Mouse (Mus musculus) MEL (cell line): ENCODE measurements at regions not wholly inside any gene's neighbourhood (a gene's known extent, or its start where the extent isn't known, plus 50 kb on each side); places are given as distances from the start of the nearest gene placed in this dataset.

Experiments used
- DNase-seq: peaks from one replicate; pipeline ENCODE4 v3.0.0; 2011; ENCODE audit warnings: low read depth, low spot score
- H3K27ac ChIP-seq: 2 replicates; pipeline ENCODE4 v1.5.1; 2012; ENCODE audit warnings: low read depth, mild to moderate bottlenecking, control low read depth, low read length, moderate library complexity; ENCODE audit not compliant: control insufficient read depth
- H3K27me3 ChIP-seq, 2 experiments: fragments of 150-350 bp in 1 of 2; sonication (generic) in 1 of 2; 2 replicates each; pipeline ENCODE4 v1.6.1; 2012; ENCODE audit warnings: low read length in 2 of 2, mild to moderate bottlenecking in 2 of 2, improper control_type of control experiment in 1 of 2, moderate library complexity in 1 of 2; ENCODE audit not compliant: insufficient read depth in 2 of 2, control insufficient read depth in 1 of 2
- H3K36me3 ChIP-seq, 2 experiments: 2 replicates each; pipeline ENCODE4 v1.6.1; 2012 to 2014; ENCODE audit warnings: low read length in 2 of 2, improper control_type of control experiment in 1 of 2, inconsistent platforms in 1 of 2, mild to moderate bottlenecking in 1 of 2; ENCODE audit not compliant: insufficient read depth in 2 of 2, control insufficient read depth in 1 of 2
- H3K4me1 ChIP-seq, 2 experiments: fragments of 150-350 bp in 1 of 2; sonication (generic) in 1 of 2; 2 replicates each; pipeline ENCODE4 v1.6.1; 2012; ENCODE audit warnings: low read length in 2 of 2, improper control_type of control experiment in 1 of 2, mild to moderate bottlenecking in 1 of 2; ENCODE audit not compliant: insufficient read depth in 2 of 2, control insufficient read depth in 1 of 2
- H3K4me3 ChIP-seq, 2 experiments: fragments of 150-350 bp in 1 of 2; sonication (generic) in 1 of 2; 2 replicates each; pipeline ENCODE4 v1.5.1; 2012; ENCODE audit warnings: low read depth in 2 of 2, low read length in 2 of 2, mild to moderate bottlenecking in 2 of 2, moderate library complexity in 2 of 2, control low read depth in 1 of 2, improper control_type of control experiment in 1 of 2; ENCODE audit not compliant: control insufficient read depth in 1 of 2, insufficient read depth in 1 of 2
- H3K79me2 ChIP-seq: 2 replicates; pipeline ENCODE4 v1.6.1; 2012; ENCODE audit warnings: mild to moderate bottlenecking, low read length, moderate library complexity; ENCODE audit not compliant: control insufficient read depth, poor library complexity, insufficient read depth
- H3K9ac ChIP-seq: 2 replicates; pipeline ENCODE4 v1.6.1; 2012; ENCODE audit warnings: low read depth, mild to moderate bottlenecking, control low read depth, low read length, moderate library complexity; ENCODE audit not compliant: control insufficient read depth, poor library complexity, severe bottlenecking
- H3K9me3 ChIP-seq: fragments of 150-350 bp; sonication (generic); replicated peaks from 2 replicates; pipeline ENCODE4 v1.6.1; 2012; ENCODE audit warnings: mild to moderate bottlenecking, low read length, improper control_type of control experiment, moderate library complexity; ENCODE audit not compliant: insufficient read depth
- CTCF ChIP-seq, 3 experiments: IDR thresholded peaks in 2 of 3; conservative IDR thresholded peaks in 1 of 3; 2 replicates each; pipeline ENCODE4 v1.5.1; 2011 to 2012; ENCODE audit warnings: low read length in 3 of 3, low read depth in 2 of 3, mild to moderate bottlenecking in 2 of 3, improper control_type of control experiment in 1 of 3, inconsistent platforms in 1 of 3, mixed read lengths in 1 of 3, moderate library complexity in 1 of 3; ENCODE audit not compliant: control insufficient read depth in 1 of 3, insufficient read depth in 1 of 3, poor library complexity in 1 of 3, severe bottlenecking in 1 of 3
- E2F4 ChIP-seq: IDR thresholded peaks from 2 replicates; pipeline ENCODE4 v1.6.1; 2011; ENCODE audit warnings: low read depth, low read length, improper control_type of control experiment, borderline replicate concordance
- ELF1 ChIP-seq: IDR thresholded peaks from 2 replicates; pipeline ENCODE4 v1.6.1; 2014; ENCODE audit warnings: low read depth, mild to moderate bottlenecking, inconsistent platforms, low read length, improper control_type of control experiment, moderate library complexity
- GATA1 ChIP-seq: IDR thresholded peaks from 2 replicates; pipeline ENCODE4 v1.6.1; 2011; ENCODE audit warnings: low read depth, low read length, improper control_type of control experiment
- JUND ChIP-seq: IDR thresholded peaks from 2 replicates; pipeline ENCODE4 v1.6.1; 2011; ENCODE audit warnings: low read depth, mild to moderate bottlenecking, improper control_type of control experiment, low read length
- KAT2A ChIP-seq: conservative IDR thresholded peaks from 2 replicates; pipeline ENCODE4 v1.6.1; 2012; ENCODE audit warnings: low read depth, low read length, improper control_type of control experiment, inconsistent platforms
- MAFK ChIP-seq: IDR thresholded peaks from 2 replicates; pipeline ENCODE4 v1.6.1; 2011; ENCODE audit warnings: low read depth, mild to moderate bottlenecking, low read length, improper control_type of control experiment, borderline replicate concordance
- MAX ChIP-seq: IDR thresholded peaks from 2 replicates; pipeline ENCODE4 v1.6.1; 2011; ENCODE audit warnings: low read length, improper control_type of control experiment
- MAZ ChIP-seq: IDR thresholded peaks from 2 replicates; pipeline ENCODE4 v1.6.1; 2012; ENCODE audit warnings: low read depth, mild to moderate bottlenecking, inconsistent platforms, low read length, improper control_type of control experiment
- MEF2A ChIP-seq: IDR thresholded peaks from 2 replicates; pipeline ENCODE4 v1.6.1; 2014; ENCODE audit warnings: low read depth, mild to moderate bottlenecking, inconsistent platforms, low read length, improper control_type of control experiment; ENCODE audit not compliant: poor library complexity, insufficient replicate concordance, severe bottlenecking; ENCODE audit errors: extremely low read depth
- MXI1 ChIP-seq: IDR thresholded peaks from 2 replicates; pipeline ENCODE4 v1.6.1; 2011; ENCODE audit warnings: mild to moderate bottlenecking, low read depth, low read length, improper control_type of control experiment
- MYB ChIP-seq: IDR thresholded peaks from 2 replicates; pipeline ENCODE4 v1.6.1; 2011; ENCODE audit warnings: mild to moderate bottlenecking, low read depth, low read length, improper control_type of control experiment
- MYC ChIP-seq: IDR thresholded peaks from 2 replicates; pipeline ENCODE4 v1.6.1; 2011; ENCODE audit warnings: low read depth, mild to moderate bottlenecking, low read length, improper control_type of control experiment, moderate library complexity
- NELFE ChIP-seq: IDR thresholded peaks from 2 replicates; pipeline ENCODE4 v1.6.1; 2011; ENCODE audit warnings: low read depth, low read length, improper control_type of control experiment
- POLR2AphosphoS2 ChIP-seq: IDR thresholded peaks from 2 replicates; pipeline ENCODE4 v1.6.1; 2011; ENCODE audit warnings: low read length, improper control_type of control experiment
- POLR2AphosphoS5 ChIP-seq: IDR thresholded peaks from 2 replicates; pipeline ENCODE4 v1.6.1; 2012; ENCODE audit warnings: low read depth, borderline replicate concordance, mild to moderate bottlenecking, inconsistent platforms, low read length, moderate library complexity, mixed read lengths
- RCOR1 ChIP-seq: IDR thresholded peaks from 2 replicates; pipeline ENCODE4 v1.6.1; 2012; ENCODE audit warnings: low read depth, mild to moderate bottlenecking, inconsistent platforms, low read length, improper control_type of control experiment
- SMC3 ChIP-seq: IDR thresholded peaks from 2 replicates; pipeline ENCODE4 v1.6.1; 2011; ENCODE audit warnings: low read depth, low read length, improper control_type of control experiment
- TCF12 ChIP-seq: IDR thresholded peaks from 2 replicates; pipeline ENCODE4 v1.6.1; 2014; ENCODE audit warnings: low read depth, mild to moderate bottlenecking, inconsistent platforms, low read length, improper control_type of control experiment, moderate library complexity
- UBTF ChIP-seq: IDR thresholded peaks from 2 replicates; pipeline ENCODE4 v1.6.1; 2012; ENCODE audit warnings: low read depth, mild to moderate bottlenecking, inconsistent platforms, low read length, improper control_type of control experiment, moderate library complexity, borderline replicate concordance; ENCODE audit not compliant: insufficient read depth
- USF2 ChIP-seq, 2 experiments: IDR thresholded peaks; 2 replicates each; pipeline ENCODE4 v1.6.1; 2011 to 2012; ENCODE audit warnings: improper control_type of control experiment in 2 of 2, low read length in 2 of 2, borderline replicate concordance in 1 of 2, inconsistent platforms in 1 of 2, low read depth in 1 of 2, mild to moderate bottlenecking in 1 of 2; ENCODE audit not compliant: insufficient read depth in 1 of 2
- ZC3H11A ChIP-seq: IDR thresholded peaks from 2 replicates; pipeline ENCODE4 v1.6.1; 2012; ENCODE audit warnings: low read depth, mild to moderate bottlenecking, inconsistent platforms, low read length, improper control_type of control experiment
- ZKSCAN1 ChIP-seq: IDR thresholded peaks from 2 replicates; pipeline ENCODE4 v1.6.1; 2012; ENCODE audit warnings: low read depth, mild to moderate bottlenecking, inconsistent platforms, low read length, improper control_type of control experiment, moderate library complexity
- ZMIZ1 ChIP-seq: IDR thresholded peaks from 2 replicates; pipeline ENCODE4 v1.6.1; 2012; ENCODE audit warnings: low read depth, mild to moderate bottlenecking, inconsistent platforms, low read length, improper control_type of control experiment, moderate library complexity
- ZNF384 ChIP-seq: IDR thresholded peaks from 2 replicates; pipeline ENCODE4 v1.6.1; 2012; ENCODE audit warnings: low read depth, mild to moderate bottlenecking, inconsistent platforms, low read length, improper control_type of control experiment

DNA sequence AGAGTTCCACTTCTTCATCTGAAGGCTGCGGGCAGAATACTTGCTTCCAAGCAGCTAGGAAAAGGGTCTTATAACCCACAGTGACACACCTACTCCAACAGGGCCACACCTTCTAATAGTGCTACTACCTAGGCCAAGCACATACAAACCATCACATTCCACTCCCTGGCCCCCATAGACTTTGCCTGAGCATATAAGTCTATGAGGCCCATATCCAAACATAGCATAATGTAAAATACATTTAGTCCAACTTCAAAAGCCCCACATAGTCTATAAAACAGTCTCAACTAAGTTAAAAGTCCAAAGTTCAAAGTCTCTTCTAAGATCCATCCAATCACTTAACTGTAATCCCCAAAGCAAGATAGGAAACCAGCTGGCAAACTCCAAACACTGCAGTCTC, 149.1 kb downstream of the Npr3 start:
- no peaks in the 10 kb centered on the region for H3K36me3 ChIP-seq
- H3K27me3 ChIP-seq: no peaks in the 10 kb centered on the region
- no peak for TF ChIP-seq ZKSCAN1
- no peak for TF ChIP-seq ZC3H11A
- TF ChIP-seq MYC: no peak
- no peak for TF ChIP-seq MEF2A
- no peak for TF ChIP-seq ZNF384
- TF ChIP-seq ELF1: no peak
- no peak for TF ChIP-seq MAZ
- H3K9me3 ChIP-seq: no peaks in the 10 kb centered on the region
- DNase-seq: no peak
- no peaks in the 10 kb centered on the region for H3K79me2 ChIP-seq
- no peak overlapping the region for H3K27ac ChIP-seq
- no peak overlapping the region for H3K4me3 ChIP-seq
- H3K4me1 ChIP-seq: no peaks in the 10 kb centered on the region
- H3K9ac ChIP-seq: no peak overlapping the region

DNA sequence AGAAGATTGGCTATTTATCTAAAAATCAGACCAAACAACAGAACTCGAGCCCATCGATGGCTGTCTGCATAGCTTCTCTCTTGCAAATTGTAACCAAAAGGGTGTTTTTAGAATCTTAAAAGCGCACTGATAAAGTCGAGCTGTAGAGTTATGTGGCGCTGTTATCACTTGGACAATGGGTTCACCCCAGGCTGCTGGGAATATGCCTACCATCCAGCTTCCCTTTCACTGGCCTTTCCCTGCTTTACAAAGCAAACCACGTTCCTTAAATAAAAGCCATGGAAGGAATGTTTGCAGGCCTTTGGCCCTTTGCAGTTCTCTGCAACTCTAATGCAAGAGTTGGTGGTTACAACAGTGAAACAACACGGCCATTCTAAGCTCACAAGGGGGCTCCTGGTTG, 150.3 kb downstream of the Npr3 start:
- H3K79me2 ChIP-seq: no peaks in the 10 kb centered on the region

DNA sequence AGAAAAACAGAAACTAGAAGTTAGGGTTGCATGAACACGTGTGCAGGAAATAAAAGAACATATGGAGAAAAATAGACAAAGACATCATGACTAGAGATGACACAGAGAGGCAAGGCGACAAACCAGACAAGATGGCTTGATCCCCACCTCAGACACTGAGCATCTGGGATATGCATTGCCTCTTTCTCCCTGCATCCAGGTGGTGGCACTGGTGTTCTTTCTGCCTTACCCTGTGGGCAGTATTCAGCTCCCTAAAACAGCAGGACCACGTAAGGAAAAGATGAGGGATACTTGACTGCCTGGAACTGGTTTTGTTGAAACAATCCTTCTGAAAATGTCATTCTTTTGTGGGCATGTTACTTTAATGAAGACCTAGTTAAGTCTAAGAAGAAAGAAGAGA, 153.9 kb downstream of the Npr3 start:
- Histone ChIP-seq H3K27me3 (no peaks in the 10 kb centered on the region), H3K4me1 (no peaks in the 10 kb centered on the region), H3K27ac (no peak overlapping the region), H3K4me3 (no peak overlapping the region), H3K36me3 (no peaks in the 10 kb centered on the region), H3K9ac (no peak overlapping the region), H3K9me3 (no peaks in the 10 kb centered on the region), H3K79me2 (no peaks in the 10 kb centered on the region)
- no peak for DNase-seq
- TF ChIP-seq ZC3H11A: no peak
- no peak for TF ChIP-seq MEF2A
- TF ChIP-seq RCOR1: no peak
- no peak for TF ChIP-seq POLR2AphosphoS5
- TF ChIP-seq GATA1: no peak
- TF ChIP-seq ELF1: no peak
- no peak for TF ChIP-seq E2F4
- no peak for TF ChIP-seq USF2 (IDR thresholded peaks at IDR 0.05; ENCODE audit: borderline replicate concordance in 1 of 2, insufficient read depth in 1 of 2, low read depth in 1 of 2, low read length in 2 of 2)
- no peak for TF ChIP-seq MAZ
- TF ChIP-seq MXI1: no peak
- no peak for TF ChIP-seq UBTF
- no peak for TF ChIP-seq CTCF (IDR thresholded peaks at IDR 0.05 in 2 of 3, conservative IDR thresholded peaks at IDR 0.05 in 1 of 3; ENCODE audit: control insufficient read depth in 1 of 3, insufficient read depth in 1 of 3, low read depth in 2 of 3, low read length in 3 of 3, poor library complexity in 1 of 3, severe bottlenecking in 1 of 3)
- TF ChIP-seq MAFK: no peak
- TF ChIP-seq SMC3: no peak

More for the DNA sequence above, 150.3 kb downstream of the Npr3 start:
- Histone ChIP-seq H3K27ac (no peak overlapping the region), H3K4me1 (no peaks in the 10 kb centered on the region), H3K4me3 (no peak overlapping the region), H3K27me3 (no peaks in the 10 kb centered on the region), H3K9ac (no peak overlapping the region), H3K36me3 (no peaks in the 10 kb centered on the region), H3K9me3 (no peaks in the 10 kb centered on the region)
- DNase-seq: no peak
- TF ChIP-seq SMC3 (no peak), KAT2A (no peak), JUND (no peak), ZMIZ1 (no peak), E2F4 (no peak), ZC3H11A (no peak), MAX (no peak), TCF12 (no peak), NELFE (no peak), MYB (no peak), POLR2AphosphoS2 (no peak)
